In genomic region chr4:55740062-55740461, GRCm38 (mm10) we compare ENCODE assay signal across 14 mouse cellular contexts.
DNase-seq lines count a peak whose midpoint lies in the region; ATAC-seq and TF ChIP-seq lines count a peak whose summit lies in the region.
"Had no signal": no experiment of that assay in that cellular context is flagged by ENCODE, and none has a peak within 500 bp of the region (broad histone marks: within the 10 kb centered on the region; RNA-seq: fewer than 3 reads in every experiment).

No protein-coding gene starts in this region.

- H3K36me3 ChIP-seq in forebrain, postnatal 0 days (ENCODE audit: insufficient read depth): no peaks in the 10 kb centered on the region
- no peaks in the 10 kb centered on the region for H3K36me3 ChIP-seq in forebrain, embryonic 15.5 days
- no peaks in the 10 kb centered on the region for H3K36me3 ChIP-seq in midbrain, embryonic 14.5 days (ENCODE audit: control insufficient read depth, insufficient read depth, low read length)
- no peaks in the 10 kb centered on the region for H3K36me3 ChIP-seq in midbrain, embryonic 10.5 days
- H3K36me3 ChIP-seq: embryonic facial prominence, embryonic 12.5 days; heart, embryonic 15.5 days; hindbrain, embryonic 12.5 days; liver, embryonic 13.5 days had no signal

- no peak for ATAC-seq in forebrain, postnatal 0 days
- ATAC-seq in forebrain, embryonic 15.5 days (replicated peaks): no peak; the same call in 1 of the 2 replicates
- no peak for ATAC-seq in midbrain, embryonic 14.5 days (ENCODE audit: low FRiP score, low TSS enrichment)
- ATAC-seq: intestine, postnatal 0 days; lung, postnatal 0 days had no signal

- H3K4me1 ChIP-seq in forebrain, postnatal 0 days (ENCODE audit: insufficient read depth): no peaks in the 10 kb centered on the region
- H3K4me1 ChIP-seq in forebrain, embryonic 15.5 days: peaks cover 3% of the 10 kb centered on the region
- H3K4me1 ChIP-seq in midbrain, embryonic 14.5 days (ENCODE audit: control insufficient read depth, insufficient read depth, low read length): no peaks in the 10 kb centered on the region
- H3K4me1 ChIP-seq in midbrain, embryonic 10.5 days: no peaks in the 10 kb centered on the region
- H3K4me1 ChIP-seq: embryonic facial prominence, embryonic 12.5 days; heart, embryonic 15.5 days; hindbrain, embryonic 12.5 days; liver, embryonic 13.5 days had no signal

- H3K4me2 ChIP-seq in forebrain, postnatal 0 days (ENCODE audit: low read depth): no peak overlapping the region
- no peak overlapping the region for H3K4me2 ChIP-seq in forebrain, embryonic 15.5 days (replicated peaks)
- no peak overlapping the region for H3K4me2 ChIP-seq in midbrain, embryonic 14.5 days (ENCODE audit: low read length)
- H3K4me2 ChIP-seq: embryonic facial prominence, embryonic 12.5 days; heart, embryonic 15.5 days; hindbrain, embryonic 12.5 days; liver, embryonic 13.5 days had no signal

- 54% methylated on average over 15 of the region's 15 CpGs for WGBS in forebrain, postnatal 0 days
- WGBS in forebrain, embryonic 15.5 days: 69% methylated on average over 15 of the region's 15 CpGs
- 84% methylated on average over 15 of the region's 15 CpGs for WGBS in midbrain, embryonic 14.5 days
- WGBS in midbrain, embryonic 10.5 days: 92% methylated on average over 15 of the region's 15 CpGs

- no peak overlapping the region for H3K27ac ChIP-seq in forebrain, postnatal 0 days (ENCODE audit: low read depth, low read length)
- no peak overlapping the region for H3K27ac ChIP-seq in forebrain, embryonic 15.5 days (replicated peaks)
- H3K27ac ChIP-seq in midbrain, embryonic 14.5 days (replicated peaks; ENCODE audit: low read depth, low read length): no peak overlapping the region
- H3K27ac ChIP-seq in midbrain, embryonic 10.5 days (replicated peaks): no peak overlapping the region
- H3K27ac ChIP-seq: embryonic facial prominence, embryonic 12.5 days; heart, embryonic 15.5 days; hindbrain, embryonic 12.5 days; liver, embryonic 13.5 days had no signal

- no peak for TF ChIP-seq CTCF in forebrain, postnatal 0 days (IDR thresholded peaks at IDR 0.05; ENCODE audit: low read depth)

- H3K27me3 ChIP-seq in forebrain, postnatal 0 days (ENCODE audit: insufficient read depth, low read length): no peaks in the 10 kb centered on the region
- H3K27me3 ChIP-seq in forebrain, embryonic 15.5 days: no peaks in the 10 kb centered on the region
- no peaks in the 10 kb centered on the region for H3K27me3 ChIP-seq in midbrain, embryonic 14.5 days (ENCODE audit: control insufficient read depth, insufficient read depth, low read length)
- H3K27me3 ChIP-seq in midbrain, embryonic 10.5 days (ENCODE audit: low read depth, poor library complexity, severe bottlenecking): no peaks in the 10 kb centered on the region
- H3K27me3 ChIP-seq: embryonic facial prominence, embryonic 12.5 days; heart, embryonic 15.5 days; hindbrain, embryonic 12.5 days; liver, embryonic 13.5 days had no signal

- H3K9me3 ChIP-seq in forebrain, postnatal 0 days (ENCODE audit: low read length): no peaks in the 10 kb centered on the region
- H3K9me3 ChIP-seq in forebrain, embryonic 15.5 days: no peaks in the 10 kb centered on the region
- no peaks in the 10 kb centered on the region for H3K9me3 ChIP-seq in midbrain, embryonic 14.5 days (ENCODE audit: control insufficient read depth, low read length)
- no peaks in the 10 kb centered on the region for H3K9me3 ChIP-seq in midbrain, embryonic 10.5 days (replicated peaks)
- H3K9me3 ChIP-seq: embryonic facial prominence, embryonic 12.5 days; heart, embryonic 15.5 days; hindbrain, embryonic 12.5 days; liver, embryonic 13.5 days had no signal

- DNase-seq in forebrain, postnatal 0 days: peak; percentile 33
- DNase-seq in midbrain, embryonic 14.5 days: peak; percentile 6
- DNase-seq in midbrain, embryonic 10.5 days (ENCODE audit: low spot score): no peak
- DNase-seq in cerebellum, adult 18-20 months: peak; percentile 53 to 64
- DNase-seq in ovary, postnatal 14 days (ENCODE audit: low spot score): no peak
- no peak for DNase-seq in right cerebral cortex, postnatal 4 days
- DNase-seq: kidney, postnatal 14 days; liver, embryonic 13.5 days had no signal

- H3K4me3 ChIP-seq in forebrain, postnatal 0 days (ENCODE audit: low read depth, low read length): no peak overlapping the region
- H3K4me3 ChIP-seq in forebrain, embryonic 15.5 days: no peak overlapping the region
- no peak overlapping the region for H3K4me3 ChIP-seq in midbrain, embryonic 14.5 days (replicated peaks; ENCODE audit: low read depth, low read length)
- no peak overlapping the region for H3K4me3 ChIP-seq in midbrain, embryonic 10.5 days
- H3K4me3 ChIP-seq: embryonic facial prominence, embryonic 12.5 days; heart, embryonic 15.5 days; hindbrain, embryonic 12.5 days; liver, embryonic 13.5 days had no signal

- no peak overlapping the region for H3K9ac ChIP-seq in forebrain, postnatal 0 days
- H3K9ac ChIP-seq in forebrain, embryonic 15.5 days (replicated peaks): no peak overlapping the region
- H3K9ac ChIP-seq in midbrain, embryonic 14.5 days (replicated peaks; ENCODE audit: low read length): no peak overlapping the region
- H3K9ac ChIP-seq: embryonic facial prominence, embryonic 12.5 days; heart, embryonic 15.5 days; hindbrain, embryonic 12.5 days; liver, embryonic 13.5 days had no signal

Comparison
In these comparisons a context has a peak if more than half of its experiments do, and no peak if none do; other contexts are left out.
1. DNase-seq: peak in forebrain, postnatal 0 days (single experiment), midbrain, embryonic 14.5 days (single experiment) and cerebellum, adult 18-20 months (2 of 2); none in midbrain, embryonic 10.5 days (single experiment), ovary, postnatal 14 days (single experiment) and right cerebral cortex, postnatal 4 days (single experiment).